Mouse (Mus musculus): ENCODE measurements around the gene Gm12394. TPM values are rescaled to one million over a fixed set of nuclear protein-coding genes. Genes with fewer than 3 reads are reported as not detected.
A peak's percentile ranks its signal among the peaks of the same experiment; 100 is the strongest.
"Not testable (repeated sequence)": the region's sequence is repeated elsewhere in the genome, so short reads cannot be mapped to it uniquely, and the experiment has no call there.

Gene Gm12394
- polyA plus RNA-seq, 1 experiment from 2014 or later = 0.05 TPM

- no peaks in the 10 kb centered on the region for H3K9me3 ChIP-seq (ENCODE audit: control insufficient read depth)
- no peak overlapping the region for H3K9ac ChIP-seq (ENCODE audit: low read depth, low read length)
- TF ChIP-seq CTCF (IDR thresholded peaks at IDR 0.05; ENCODE audit: low read depth) = peak; percentile 60
- no peak overlapping the region for H3K4me3 ChIP-seq (ENCODE audit: low read depth, low read length)
- H3K4me1 ChIP-seq (replicated peaks; ENCODE audit: control insufficient read depth, insufficient read depth, low read length) = no peaks in the 10 kb centered on the region
- H3K4me2 ChIP-seq (replicated peaks; ENCODE audit: low read depth) = no peak overlapping the region
- H3K36me3 ChIP-seq (ENCODE audit: control insufficient read depth, insufficient read depth) = no peaks in the 10 kb centered on the region
- H3K27ac ChIP-seq (ENCODE audit: low read depth, low read length) = no peak overlapping the region
- no peak for ATAC-seq
- 67% methylated on average over 5 of the region's 5 CpGs for WGBS
- no peaks in the 10 kb centered on the region for H3K27me3 ChIP-seq (replicated peaks; ENCODE audit: control insufficient read depth, insufficient read depth, low read length)
Observed at GRCm38 (mm10) chr4:42870748-42871147, 14.2 kb upstream of the Gm12394 start.

DNA sequence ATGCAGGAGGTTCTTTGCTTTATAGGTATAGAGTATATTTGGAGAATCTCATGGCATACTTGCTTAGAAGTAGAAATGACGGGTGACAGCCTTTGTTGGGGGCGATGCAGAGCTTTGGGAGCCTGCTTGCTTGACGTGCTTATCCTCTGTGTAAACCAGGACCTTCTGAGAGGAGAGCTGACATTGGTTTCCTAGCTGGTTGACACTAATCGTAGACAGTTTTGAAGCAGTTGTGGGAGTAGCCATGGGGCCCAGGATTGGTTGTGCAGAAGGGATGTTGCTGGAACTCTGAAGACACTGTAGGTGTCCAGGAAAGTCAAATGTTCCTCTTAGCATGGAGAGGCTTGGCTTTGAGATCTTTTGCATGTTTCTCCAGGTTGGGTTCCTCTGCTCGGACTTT lies 11.6 kb upstream of the Gm12394 start:
- 87% methylated on average over 5 of the region's 5 CpGs for WGBS
- H3K4me1 ChIP-seq (replicated peaks; ENCODE audit: control insufficient read depth, insufficient read depth, low read length) = no peaks in the 10 kb centered on the region
- no peak overlapping the region for H3K27ac ChIP-seq (ENCODE audit: low read depth, low read length)
- no peak overlapping the region for H3K9ac ChIP-seq (ENCODE audit: low read depth, low read length)
- H3K4me3 ChIP-seq (ENCODE audit: low read depth, low read length) = no peak overlapping the region
- no peaks in the 10 kb centered on the region for H3K36me3 ChIP-seq (ENCODE audit: control insufficient read depth, insufficient read depth)
- H3K27me3 ChIP-seq (replicated peaks; ENCODE audit: control insufficient read depth, insufficient read depth, low read length) = no peaks in the 10 kb centered on the region
- no peaks in the 10 kb centered on the region for H3K9me3 ChIP-seq (ENCODE audit: control insufficient read depth)
- no peak for TF ChIP-seq CTCF (IDR thresholded peaks at IDR 0.05; ENCODE audit: low read depth)
- H3K4me2 ChIP-seq (replicated peaks; ENCODE audit: low read depth) = no peak overlapping the region
- ATAC-seq = no peak

DNA sequence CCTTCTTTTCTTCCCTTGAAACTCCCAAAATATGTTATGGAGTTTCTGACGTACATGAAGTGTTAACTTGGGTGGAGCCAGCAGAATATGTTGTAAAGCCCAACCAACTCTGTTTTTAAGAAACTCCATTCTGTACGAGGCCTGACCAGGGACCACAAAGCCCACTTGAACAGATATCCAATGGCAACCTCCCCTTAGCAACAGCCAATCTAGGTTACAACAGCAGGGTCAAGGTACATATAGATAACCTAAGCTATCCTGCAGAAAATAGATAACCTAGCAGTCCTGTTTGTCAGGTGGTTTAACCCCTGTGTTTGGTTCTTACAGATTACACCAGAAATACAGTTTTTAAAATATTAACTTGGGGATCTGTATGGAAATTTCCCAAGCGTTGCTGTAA lies 10.8 kb upstream of the Gm12394 start:
- no peak overlapping the region for H3K9ac ChIP-seq (ENCODE audit: low read depth, low read length)
- ATAC-seq = peak; percentile 38; the same call in 1 of the 2 replicates
- WGBS = 33% methylated on average over 3 of the region's 3 CpGs
- no peak overlapping the region for H3K27ac ChIP-seq (ENCODE audit: low read depth, low read length)
- no peaks in the 10 kb centered on the region for H3K27me3 ChIP-seq (replicated peaks; ENCODE audit: control insufficient read depth, insufficient read depth, low read length)
- TF ChIP-seq CTCF (IDR thresholded peaks at IDR 0.05; ENCODE audit: low read depth) = no peak
- H3K4me1 ChIP-seq (replicated peaks; ENCODE audit: control insufficient read depth, insufficient read depth, low read length) = no peaks in the 10 kb centered on the region
- H3K4me3 ChIP-seq (ENCODE audit: low read depth, low read length) = no peak overlapping the region
- H3K9me3 ChIP-seq (ENCODE audit: control insufficient read depth) = no peaks in the 10 kb centered on the region
- H3K4me2 ChIP-seq (replicated peaks; ENCODE audit: low read depth) = peak overlapping the region; percentile 30
- H3K36me3 ChIP-seq (ENCODE audit: control insufficient read depth, insufficient read depth) = no peaks in the 10 kb centered on the region

- H3K4me3 ChIP-seq (ENCODE audit: low read depth, low read length); H3K4me2 ChIP-seq (replicated peaks; ENCODE audit: low read depth); H3K27me3 ChIP-seq (replicated peaks; ENCODE audit: control insufficient read depth, insufficient read depth, low read length); H3K27ac ChIP-seq (ENCODE audit: low read depth, low read length); H3K4me1 ChIP-seq (replicated peaks; ENCODE audit: control insufficient read depth, insufficient read depth, low read length); H3K36me3 ChIP-seq (ENCODE audit: control insufficient read depth, insufficient read depth); H3K9me3 ChIP-seq (ENCODE audit: control insufficient read depth); H3K9ac ChIP-seq (ENCODE audit: low read depth, low read length); ATAC-seq: not testable (repeated sequence)
- WGBS = 85% methylated on average over 5 of the region's 5 CpGs
Observed at GRCm38 (mm10) chr4:42863487-42863886, 6.9 kb upstream of the Gm12394 start.

GRCm38 (mm10) chr4:42860483-42860882 lies 3.9 kb upstream of the Gm12394 start:
- H3K9me3 ChIP-seq (ENCODE audit: control insufficient read depth); H3K4me2 ChIP-seq (replicated peaks; ENCODE audit: low read depth); ATAC-seq; H3K4me1 ChIP-seq (replicated peaks; ENCODE audit: control insufficient read depth, insufficient read depth, low read length); H3K27ac ChIP-seq (ENCODE audit: low read depth, low read length); H3K4me3 ChIP-seq (ENCODE audit: low read depth, low read length); H3K36me3 ChIP-seq (ENCODE audit: control insufficient read depth, insufficient read depth); H3K27me3 ChIP-seq (replicated peaks; ENCODE audit: control insufficient read depth, insufficient read depth, low read length); H3K9ac ChIP-seq (ENCODE audit: low read depth, low read length): not testable (repeated sequence)
- 72% methylated on average over 9 of the region's 9 CpGs for WGBS

- not testable (repeated sequence) for H3K27me3 ChIP-seq (replicated peaks; ENCODE audit: control insufficient read depth, insufficient read depth, low read length); ATAC-seq; H3K27ac ChIP-seq (ENCODE audit: low read depth, low read length); H3K4me2 ChIP-seq (replicated peaks; ENCODE audit: low read depth); H3K9ac ChIP-seq (ENCODE audit: low read depth, low read length); H3K9me3 ChIP-seq (ENCODE audit: control insufficient read depth); H3K4me3 ChIP-seq (ENCODE audit: low read depth, low read length); H3K4me1 ChIP-seq (replicated peaks; ENCODE audit: control insufficient read depth, insufficient read depth, low read length); H3K36me3 ChIP-seq (ENCODE audit: control insufficient read depth, insufficient read depth)
- 63% methylated on average over 1 of the region's 1 CpGs for WGBS
Observed at GRCm38 (mm10) chr4:42853788-42854187, 2.8 kb downstream of the Gm12394 start, which contains the start of gene Fam205a1. TSS of gene Fam205a1 (minus strand) at chr4:42853888.

DNA sequence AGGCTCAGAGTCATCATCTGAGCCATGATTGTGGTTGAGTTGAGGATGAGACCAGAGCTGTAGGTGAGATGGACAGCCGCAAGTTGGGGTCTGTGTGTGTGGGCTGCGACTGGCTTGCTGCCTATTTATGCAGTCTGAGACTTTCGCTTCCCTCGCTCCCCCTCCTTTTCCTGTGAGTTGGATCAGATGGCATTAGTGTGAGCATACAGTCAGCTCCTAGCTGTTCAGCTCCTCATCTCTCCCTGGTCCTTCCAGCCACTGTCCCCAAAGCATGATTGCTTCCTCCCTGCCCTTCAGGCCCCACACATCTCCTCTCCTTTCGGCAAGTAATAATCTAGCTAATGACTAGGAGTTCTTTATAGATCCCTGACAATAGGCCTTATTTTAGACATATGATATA lies 82.7 kb downstream of the Gm12394 start, which contains the start of gene Ccl21a:
TSS of gene Ccl21a (minus strand) at position 101 of the 400 bp plus-strand sequence.
- H3K9me3 ChIP-seq (ENCODE audit: control insufficient read depth); H3K9ac ChIP-seq (ENCODE audit: low read depth, low read length); H3K27me3 ChIP-seq (replicated peaks; ENCODE audit: control insufficient read depth, insufficient read depth, low read length); H3K4me2 ChIP-seq (replicated peaks; ENCODE audit: low read depth); ATAC-seq; H3K4me1 ChIP-seq (replicated peaks; ENCODE audit: control insufficient read depth, insufficient read depth, low read length); H3K4me3 ChIP-seq (ENCODE audit: low read depth, low read length); H3K27ac ChIP-seq (ENCODE audit: low read depth, low read length); H3K36me3 ChIP-seq (ENCODE audit: control insufficient read depth, insufficient read depth): not testable (repeated sequence)
- no CpG with 5 or more reads among the region's 5 CpGs for WGBS

GRCm38 (mm10) chr4:42756477-42756876 lies 100.1 kb downstream of the Gm12394 start, which contains the start of gene Ccl19:
TSS of gene Ccl19 (minus strand) at chr4:42756577.
- not testable (repeated sequence) for H3K9ac ChIP-seq (ENCODE audit: low read depth, low read length); H3K4me3 ChIP-seq (ENCODE audit: low read depth, low read length); H3K4me1 ChIP-seq (replicated peaks; ENCODE audit: control insufficient read depth, insufficient read depth, low read length); ATAC-seq; H3K27me3 ChIP-seq (replicated peaks; ENCODE audit: control insufficient read depth, insufficient read depth, low read length); H3K9me3 ChIP-seq (ENCODE audit: control insufficient read depth); H3K36me3 ChIP-seq (ENCODE audit: control insufficient read depth, insufficient read depth); H3K27ac ChIP-seq (ENCODE audit: low read depth, low read length); H3K4me2 ChIP-seq (replicated peaks; ENCODE audit: low read depth)
- no CpG with 5 or more reads among the region's 6 CpGs for WGBS

DNA sequence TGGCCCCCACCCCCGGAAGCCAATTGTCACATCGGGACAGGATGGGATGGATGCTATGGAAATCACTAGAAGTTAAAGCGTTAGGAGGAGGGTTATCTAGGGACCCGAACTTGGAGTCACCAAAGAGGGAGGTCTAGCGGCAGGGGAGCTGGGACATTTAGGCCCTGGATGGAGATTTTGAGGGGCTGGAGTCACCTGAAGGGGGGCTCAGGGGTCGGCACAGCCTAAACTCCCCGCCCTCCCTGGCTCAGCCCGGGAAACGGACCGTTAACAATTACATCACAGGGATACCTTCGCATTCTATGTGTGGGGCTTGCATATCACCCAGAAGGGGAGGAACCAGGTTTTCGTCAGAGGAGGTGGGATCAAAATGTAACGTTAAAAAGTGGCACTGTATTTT lies 121.3 kb downstream of the Gm12394 start, which contains the start of gene 4930578G10Rik:
TSS of gene 4930578G10Rik (plus strand) at position 301 of the 400 bp plus-strand sequence.
- no CpG with 5 or more reads among the region's 13 CpGs for WGBS
- not testable (repeated sequence) for ATAC-seq; H3K9ac ChIP-seq (ENCODE audit: low read depth, low read length); H3K4me3 ChIP-seq (ENCODE audit: low read depth, low read length); H3K4me1 ChIP-seq (replicated peaks; ENCODE audit: control insufficient read depth, insufficient read depth, low read length); H3K4me2 ChIP-seq (replicated peaks; ENCODE audit: low read depth); H3K27ac ChIP-seq (ENCODE audit: low read depth, low read length); H3K36me3 ChIP-seq (ENCODE audit: control insufficient read depth, insufficient read depth); H3K27me3 ChIP-seq (replicated peaks; ENCODE audit: control insufficient read depth, insufficient read depth, low read length); H3K9me3 ChIP-seq (ENCODE audit: control insufficient read depth)
